Mouse (Mus musculus) MEL (cell line): Measurements from ENCODE around the gene Adamtsl3. TPM values are rescaled to one million over a fixed set of nuclear protein-coding genes. Genes with fewer than 3 reads are reported as not detected.

ENCODE experiments used
- DNase-seq: peaks from one replicate; pipeline ENCODE4 v3.0.0; 2011; ENCODE audit warnings: low read depth, low spot score
- H3K27ac ChIP-seq: 2 replicates; pipeline ENCODE4 v1.5.1; 2012; ENCODE audit warnings: low read depth, mild to moderate bottlenecking, control low read depth, low read length, moderate library complexity; ENCODE audit not compliant: control insufficient read depth
- H3K27me3 ChIP-seq, 2 experiments: fragments of 150-350 bp in 1 of 2; sonication (generic) in 1 of 2; 2 replicates each; pipeline ENCODE4 v1.6.1; 2012; ENCODE audit warnings: low read length in 2 of 2, mild to moderate bottlenecking in 2 of 2, improper control_type of control experiment in 1 of 2, moderate library complexity in 1 of 2; ENCODE audit not compliant: insufficient read depth in 2 of 2, control insufficient read depth in 1 of 2
- H3K36me3 ChIP-seq, 2 experiments: 2 replicates each; pipeline ENCODE4 v1.6.1; 2012 to 2014; ENCODE audit warnings: low read length in 2 of 2, improper control_type of control experiment in 1 of 2, inconsistent platforms in 1 of 2, mild to moderate bottlenecking in 1 of 2; ENCODE audit not compliant: insufficient read depth in 2 of 2, control insufficient read depth in 1 of 2
- H3K4me1 ChIP-seq, 2 experiments: fragments of 150-350 bp in 1 of 2; sonication (generic) in 1 of 2; 2 replicates each; pipeline ENCODE4 v1.6.1; 2012; ENCODE audit warnings: low read length in 2 of 2, improper control_type of control experiment in 1 of 2, mild to moderate bottlenecking in 1 of 2; ENCODE audit not compliant: insufficient read depth in 2 of 2, control insufficient read depth in 1 of 2
- H3K4me3 ChIP-seq, 2 experiments: fragments of 150-350 bp in 1 of 2; sonication (generic) in 1 of 2; 2 replicates each; pipeline ENCODE4 v1.5.1; 2012; ENCODE audit warnings: low read depth in 2 of 2, low read length in 2 of 2, mild to moderate bottlenecking in 2 of 2, moderate library complexity in 2 of 2, control low read depth in 1 of 2, improper control_type of control experiment in 1 of 2; ENCODE audit not compliant: control insufficient read depth in 1 of 2, insufficient read depth in 1 of 2
- H3K79me2 ChIP-seq: 2 replicates; pipeline ENCODE4 v1.6.1; 2012; ENCODE audit warnings: mild to moderate bottlenecking, low read length, moderate library complexity; ENCODE audit not compliant: control insufficient read depth, poor library complexity, insufficient read depth
- H3K9ac ChIP-seq: 2 replicates; pipeline ENCODE4 v1.6.1; 2012; ENCODE audit warnings: low read depth, mild to moderate bottlenecking, control low read depth, low read length, moderate library complexity; ENCODE audit not compliant: control insufficient read depth, poor library complexity, severe bottlenecking
- H3K9me3 ChIP-seq: fragments of 150-350 bp; sonication (generic); replicated peaks from 2 replicates; pipeline ENCODE4 v1.6.1; 2012; ENCODE audit warnings: mild to moderate bottlenecking, low read length, improper control_type of control experiment, moderate library complexity; ENCODE audit not compliant: insufficient read depth
- CTCF ChIP-seq, 3 experiments: IDR thresholded peaks in 2 of 3; conservative IDR thresholded peaks in 1 of 3; 2 replicates each; pipeline ENCODE4 v1.5.1; 2011 to 2012; ENCODE audit warnings: low read length in 3 of 3, low read depth in 2 of 3, mild to moderate bottlenecking in 2 of 3, improper control_type of control experiment in 1 of 3, inconsistent platforms in 1 of 3, mixed read lengths in 1 of 3, moderate library complexity in 1 of 3; ENCODE audit not compliant: control insufficient read depth in 1 of 3, insufficient read depth in 1 of 3, poor library complexity in 1 of 3, severe bottlenecking in 1 of 3
- GABPA ChIP-seq: IDR thresholded peaks from 2 replicates; pipeline ENCODE4 v1.6.1; 2012; ENCODE audit warnings: low read depth, mild to moderate bottlenecking, inconsistent platforms, low read length, improper control_type of control experiment, moderate library complexity
- GATA1 ChIP-seq: IDR thresholded peaks from 2 replicates; pipeline ENCODE4 v1.6.1; 2011; ENCODE audit warnings: low read depth, low read length, improper control_type of control experiment
- MAFK ChIP-seq: IDR thresholded peaks from 2 replicates; pipeline ENCODE4 v1.6.1; 2011; ENCODE audit warnings: low read depth, mild to moderate bottlenecking, low read length, improper control_type of control experiment, borderline replicate concordance
- MEF2A ChIP-seq: IDR thresholded peaks from 2 replicates; pipeline ENCODE4 v1.6.1; 2014; ENCODE audit warnings: low read depth, mild to moderate bottlenecking, inconsistent platforms, low read length, improper control_type of control experiment; ENCODE audit not compliant: poor library complexity, insufficient replicate concordance, severe bottlenecking; ENCODE audit errors: extremely low read depth
- MXI1 ChIP-seq: IDR thresholded peaks from 2 replicates; pipeline ENCODE4 v1.6.1; 2011; ENCODE audit warnings: mild to moderate bottlenecking, low read depth, low read length, improper control_type of control experiment
- POLR2AphosphoS5 ChIP-seq: IDR thresholded peaks from 2 replicates; pipeline ENCODE4 v1.6.1; 2012; ENCODE audit warnings: low read depth, borderline replicate concordance, mild to moderate bottlenecking, inconsistent platforms, low read length, moderate library complexity, mixed read lengths
- RAD21 ChIP-seq: IDR thresholded peaks from 2 replicates; pipeline ENCODE4 v1.6.1; 2011; ENCODE audit warnings: mild to moderate bottlenecking, low read depth, low read length, improper control_type of control experiment
- TAL1 ChIP-seq: IDR thresholded peaks from 2 replicates; pipeline ENCODE4 v1.6.1; 2012; ENCODE audit warnings: mild to moderate bottlenecking, inconsistent platforms, low read length, moderate library complexity, mixed read lengths
- TCF12 ChIP-seq: IDR thresholded peaks from 2 replicates; pipeline ENCODE4 v1.6.1; 2014; ENCODE audit warnings: low read depth, mild to moderate bottlenecking, inconsistent platforms, low read length, improper control_type of control experiment, moderate library complexity
- ZC3H11A ChIP-seq: IDR thresholded peaks from 2 replicates; pipeline ENCODE4 v1.6.1; 2012; ENCODE audit warnings: low read depth, mild to moderate bottlenecking, inconsistent platforms, low read length, improper control_type of control experiment
- polyA plus RNA-seq, 2 experiments: library from polyadenylated mRNA; stranded (reverse) in 1 of 2; unstranded in 1 of 2; fragments of >175 nt in 1 of 2; fragments of >200 nt in 1 of 2; gene quantifications; 2 replicates each; pipeline versions ENCODE4 v1.2.1 to v1.2.4; 2012; ENCODE audit warnings: low replicate concordance in 2 of 2, low read depth in 1 of 2; ENCODE audit not compliant: insufficient read length in 2 of 2, insufficient read depth in 1 of 2, missing spikeins in 1 of 2
- total RNA-seq: library from RNA; depleted of rRNA; stranded (reverse); fragments of 300-350 nt; gene quantifications from 2 replicates; pipeline ENCODE4 v1.2.3, GENCODE M21; 2012

The Adamtsl3 gene
- total and polyA plus RNA-seq, 3 experiments = not detected

DNA sequence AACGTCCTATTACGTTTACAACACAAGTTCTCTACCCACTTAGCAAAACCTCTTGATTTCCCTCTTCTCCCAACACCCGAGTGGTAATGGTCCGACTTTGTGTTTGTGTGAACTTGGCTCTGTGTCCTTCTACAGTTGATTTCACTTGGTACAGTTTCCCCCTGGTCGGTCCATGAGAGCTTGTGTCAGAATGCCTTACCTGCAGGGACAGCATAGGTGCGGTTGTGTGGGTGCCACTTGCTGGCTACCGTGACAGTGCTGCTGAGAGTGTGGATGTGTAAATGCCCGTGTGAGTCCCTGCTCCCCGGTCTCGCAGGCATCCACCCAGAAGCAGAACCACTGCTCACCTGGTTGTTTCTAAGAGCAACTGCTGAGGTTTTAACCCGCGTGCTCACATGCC is 157.4 kb downstream of the Adamtsl3 start:
- no peak overlapping the region for H3K4me3 ChIP-seq
- H3K27ac ChIP-seq = no peak overlapping the region
- H3K9me3 ChIP-seq = no peaks in the 10 kb centered on the region
- no peak overlapping the region for H3K9ac ChIP-seq
- DNase-seq = no peak
- no peak for TF ChIP-seq CTCF (IDR thresholded peaks at IDR 0.05 in 2 of 3, conservative IDR thresholded peaks at IDR 0.05 in 1 of 3; ENCODE audit: control insufficient read depth in 1 of 3, insufficient read depth in 1 of 3, low read depth in 2 of 3, low read length in 3 of 3, poor library complexity in 1 of 3, severe bottlenecking in 1 of 3)
- no peak for TF ChIP-seq MXI1
- TF ChIP-seq RAD21 = no peak
- TF ChIP-seq POLR2AphosphoS5 = no peak
- TF ChIP-seq, all 39 proteins: peak for 0
- Histone ChIP-seq H3K27me3 (no peaks in the 10 kb centered on the region), H3K79me2 (no peaks in the 10 kb centered on the region), H3K36me3 (no peaks in the 10 kb centered on the region), H3K4me1 (no peaks in the 10 kb centered on the region)

DNA sequence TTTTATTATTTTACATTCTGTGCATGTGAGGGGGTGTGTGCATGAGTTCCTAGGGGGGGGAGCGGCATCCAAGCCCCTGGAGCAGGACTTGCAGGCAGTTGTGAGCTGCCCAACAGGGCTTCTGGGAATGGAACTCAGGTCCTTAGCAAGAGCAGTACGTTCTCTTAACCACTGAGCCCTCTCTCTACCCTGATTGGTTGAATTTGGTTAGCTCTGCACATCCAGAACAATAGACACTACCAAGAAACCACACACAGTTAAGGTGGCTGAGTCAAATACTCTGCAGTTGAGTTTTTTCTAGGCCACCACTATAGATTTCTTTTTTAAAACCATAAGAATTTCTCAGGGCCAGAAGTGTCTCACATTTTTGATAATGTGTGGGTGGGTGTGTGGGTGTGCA is 158.7 kb downstream of the Adamtsl3 start:
- no peaks in the 10 kb centered on the region for H3K9me3 ChIP-seq
- no peak overlapping the region for H3K27ac ChIP-seq
- H3K9ac ChIP-seq = no peak overlapping the region
- H3K4me3 ChIP-seq = no peak overlapping the region
- no peaks in the 10 kb centered on the region for H3K79me2 ChIP-seq
- DNase-seq = no peak
- no peaks in the 10 kb centered on the region for H3K36me3 ChIP-seq
- H3K27me3 ChIP-seq = no peaks in the 10 kb centered on the region
- no peak for TF ChIP-seq MAFK
- TF ChIP-seq TAL1 = no peak
- no peak for TF ChIP-seq RAD21
- no peak for TF ChIP-seq GATA1
- TF ChIP-seq MEF2A = no peak
- no peak for TF ChIP-seq GABPA
- H3K4me1 ChIP-seq = no peaks in the 10 kb centered on the region

DNA sequence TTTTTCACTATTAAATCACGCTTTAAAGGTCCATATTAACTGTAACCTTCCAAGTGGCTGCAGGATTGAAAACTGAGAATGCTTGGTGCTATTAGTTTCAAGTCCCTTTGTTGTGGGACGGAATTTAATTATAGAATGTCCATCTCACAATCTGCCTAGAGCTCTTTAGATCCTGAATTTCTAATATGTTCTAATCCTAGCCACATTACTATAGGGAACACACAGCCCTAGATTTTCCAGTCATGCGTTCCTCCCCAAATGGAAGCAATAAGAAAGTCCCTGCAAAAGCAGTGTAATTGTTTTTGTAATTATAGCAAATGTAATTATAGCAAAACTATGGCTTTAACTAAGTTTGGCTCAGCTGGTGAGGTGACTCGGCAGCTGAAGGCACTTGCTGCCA is 161.6 kb downstream of the Adamtsl3 start:
- Histone ChIP-seq H3K36me3 (no peaks in the 10 kb centered on the region), H3K4me3 (no peak overlapping the region), H3K27me3 (no peaks in the 10 kb centered on the region), H3K4me1 (no peaks in the 10 kb centered on the region), H3K27ac (no peak overlapping the region), H3K9me3 (no peaks in the 10 kb centered on the region), H3K79me2 (no peaks in the 10 kb centered on the region), H3K9ac (no peak overlapping the region)
- no peak for DNase-seq
- TF ChIP-seq ZC3H11A (no peak), TCF12 (no peak)
